Mouse (Mus musculus): ENCODE results near the gene Lhfp.

GRCm38 (mm10) chr3:53065267-53066094, 24.2 kb downstream of the Lhfp start:
- TF ChIP-seq POLR2A (IDR thresholded peaks at IDR 0.05; ENCODE audit: borderline replicate concordance, extremely low read depth, low read depth, low read length) = no peak
- no peak for TF ChIP-seq CTCF (IDR thresholded peaks at IDR 0.05; ENCODE audit: insufficient read depth, low read length)

Measured in lung, adult 2 months (tissue).